Mouse (Mus musculus): ENCODE measurements around the gene Tekt3.

GRCm38 (mm10) chr11:63051996-63052395, 9.5 kb upstream of the Tekt3 start:
- no peak for TF ChIP-seq EP300 (IDR thresholded peaks at IDR 0.05)
- no peak for TF ChIP-seq CTCF (IDR thresholded peaks at IDR 0.05)
